Comparison of ENCODE assay signal across 22 mouse cellular contexts in the genomic region with DNA sequence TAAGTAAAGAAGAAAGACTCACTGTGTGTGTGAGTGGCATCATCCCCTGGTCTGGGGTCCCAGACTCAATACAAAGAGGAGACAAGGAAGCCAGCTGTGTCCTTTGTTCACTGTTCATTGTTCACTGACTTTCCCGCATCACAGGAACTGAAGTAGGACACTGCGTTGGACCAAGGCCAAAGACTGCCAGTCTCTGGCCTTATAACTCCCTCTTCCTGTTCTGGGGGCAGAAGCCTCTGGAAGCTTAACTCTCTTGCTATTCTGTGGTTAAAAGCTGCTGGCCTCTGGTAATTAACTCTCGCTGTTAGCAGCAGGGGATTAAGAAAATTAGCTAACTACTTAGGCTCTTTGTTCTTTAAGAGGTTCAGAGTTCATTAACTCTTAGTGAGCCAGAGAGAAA.
DNase-seq lines count a peak whose midpoint lies in the region; TF ChIP-seq lines count a peak whose summit lies in the region.
"Had no signal": no experiment of that assay in that cellular context is flagged by ENCODE, and none has a peak within 500 bp of the region (broad histone marks: within the 10 kb centered on the region; RNA-seq: fewer than 3 reads in every experiment).

No protein-coding gene starts in this region.

- H3K27me3 ChIP-seq in heart, embryonic 10.5 days (ENCODE audit: insufficient read depth, poor library complexity, severe bottlenecking), result no peaks in the 10 kb centered on the region
- no peaks in the 10 kb centered on the region for H3K27me3 ChIP-seq in cerebellum, adult 2 months (ENCODE audit: control insufficient read depth, insufficient read depth, low read length)
- H3K27me3 ChIP-seq: embryonic facial prominence, embryonic 13.5 days; forebrain, embryonic 15.5 days; heart, embryonic 13.5 days; limb, embryonic 12.5 days; neural tube, embryonic 15.5 days had no signal

- TF ChIP-seq POLR2A in cerebellum, adult 2 months (IDR thresholded peaks at IDR 0.05; ENCODE audit: borderline replicate concordance, insufficient read depth, low read length), result no peak

- H3K4me1 ChIP-seq in heart, embryonic 10.5 days, result no peaks in the 10 kb centered on the region
- peaks cover 3% of the 10 kb centered on the region; the same call in 1 of the 2 replicates for H3K4me1 ChIP-seq in cerebellum, adult 2 months (ENCODE audit: control insufficient read depth, insufficient read depth, low read length)
- H3K4me1 ChIP-seq: embryonic facial prominence, embryonic 13.5 days; forebrain, embryonic 15.5 days; limb, embryonic 12.5 days; neural tube, embryonic 15.5 days had no signal

- DNase-seq in heart, embryonic 10.5 days (ENCODE audit: low spot score), result peak; percentile 31
- no peak for DNase-seq in heart, postnatal 36 days
- DNase-seq in left cerebral cortex, postnatal 4 days, result peak; percentile 10
- no peak for DNase-seq in left cerebral cortex, adult 18-20 months (ENCODE audit: low spot score in 2 of 2)
- peak; percentile 54 for DNase-seq in R1 (ENCODE audit: low read depth, low spot score)
- DNase-seq in mesoderm, embryonic 11.5 days (ENCODE audit: low read depth, low spot score), result peak; percentile 22
- no peak for DNase-seq in cerebellum, adult 2 months
- DNase-seq in right cerebral cortex, postnatal 36 days (ENCODE audit: low spot score in 2 of 2), result no peak
- DNase-seq: cerebellum, adult 11-12 months; gastrocnemius, postnatal 14 days; heart, adult 18-20 months; heart, postnatal 14 days; liver, postnatal 0 days; lung, postnatal 14 days; right cerebral cortex, postnatal 25 days; thymus, postnatal 14 days had no signal

- no peak for TF ChIP-seq CTCF in cerebellum, adult 2 months (IDR thresholded peaks at IDR 0.05; ENCODE audit: borderline replicate concordance, insufficient read depth, low read depth, low read length)

- intact Hi-C loops in heart, postnatal 36 days (cut with DNase I), result no loop called here
- intact Hi-C loops in left cerebral cortex, postnatal 4 days (cut with DNase I), result no loop called here

- no peaks in the 10 kb centered on the region for H3K36me3 ChIP-seq in heart, embryonic 10.5 days
- H3K36me3 ChIP-seq: embryonic facial prominence, embryonic 13.5 days; forebrain, embryonic 15.5 days; heart, embryonic 13.5 days; limb, embryonic 12.5 days; neural tube, embryonic 15.5 days had no signal

- H3K27ac ChIP-seq in heart, embryonic 10.5 days, result no peak overlapping the region
- H3K27ac ChIP-seq in cerebellum, adult 2 months (ENCODE audit: insufficient read depth, low read length), result no peak overlapping the region
- H3K27ac ChIP-seq: embryonic facial prominence, embryonic 13.5 days; forebrain, embryonic 15.5 days; heart, embryonic 13.5 days; kidney, postnatal 0 days; limb, embryonic 12.5 days; neural tube, embryonic 15.5 days had no signal

- no peak overlapping the region for H3K4me3 ChIP-seq in heart, embryonic 10.5 days
- H3K4me3 ChIP-seq in cerebellum, adult 2 months (replicated peaks; ENCODE audit: insufficient read depth, low read depth, low read length), result no peak overlapping the region
- H3K4me3 ChIP-seq: embryonic facial prominence, embryonic 13.5 days; forebrain, embryonic 15.5 days; heart, embryonic 13.5 days; limb, embryonic 12.5 days; neural tube, embryonic 15.5 days had no signal

- WGBS in heart, embryonic 10.5 days, result 35% methylated on average over 3 of the region's 3 CpGs
- 7% methylated on average over 3 of the region's 3 CpGs for WGBS in cerebellum, adult 2 months

- no peaks in the 10 kb centered on the region for H3K9me3 ChIP-seq in heart, embryonic 10.5 days
- H3K9me3 ChIP-seq: embryonic facial prominence, embryonic 13.5 days; neural tube, embryonic 15.5 days had no signal

Comparison
In these comparisons a context has a peak if more than half of its experiments do, and no peak if none do; other contexts are left out.
1. DNase-seq: peak in heart, embryonic 10.5 days (single experiment), left cerebral cortex, postnatal 4 days (single experiment), R1 (single experiment) and mesoderm, embryonic 11.5 days (single experiment); none in heart, postnatal 36 days (0 of 2), left cerebral cortex, adult 18-20 months (0 of 2), cerebellum, adult 2 months (0 of 2) and right cerebral cortex, postnatal 36 days (0 of 2).